Mouse (Mus musculus): Measurements from ENCODE around the gene Cnfn. TPM values are rescaled to one million over a fixed set of nuclear protein-coding genes. Genes with fewer than 3 reads are reported as not detected.

The Cnfn gene
- total RNA-seq, 2 experiments from 2014 or later: not detected

GRCm38 (mm10) chr7:25390054-25390770, 20.7 kb upstream of the Cnfn start:
- DNase-seq (ENCODE audit: low spot score in 2 of 2): no peak

DNA sequence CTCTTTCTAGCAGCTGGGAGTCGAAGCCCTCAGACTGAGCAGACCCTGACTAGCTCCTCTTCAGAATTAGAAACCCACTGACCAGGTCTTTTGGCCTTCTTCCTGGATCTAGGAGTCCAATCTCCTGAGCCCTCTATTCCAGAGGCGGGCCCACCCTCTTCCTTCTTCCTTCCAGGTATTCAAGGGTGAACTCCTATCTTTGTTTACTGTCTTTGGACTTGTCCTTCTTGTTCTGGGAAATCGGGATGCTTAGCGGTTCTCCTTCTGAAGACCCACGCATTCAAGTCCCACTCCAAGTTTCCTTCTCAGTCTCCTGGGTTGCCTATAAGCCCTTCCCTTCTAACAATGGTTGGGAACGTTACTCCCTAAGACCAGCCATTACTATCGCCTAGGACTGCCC, 19.4 kb upstream of the Cnfn start:
- no peak for DNase-seq (ENCODE audit: low spot score in 2 of 2)

DNA sequence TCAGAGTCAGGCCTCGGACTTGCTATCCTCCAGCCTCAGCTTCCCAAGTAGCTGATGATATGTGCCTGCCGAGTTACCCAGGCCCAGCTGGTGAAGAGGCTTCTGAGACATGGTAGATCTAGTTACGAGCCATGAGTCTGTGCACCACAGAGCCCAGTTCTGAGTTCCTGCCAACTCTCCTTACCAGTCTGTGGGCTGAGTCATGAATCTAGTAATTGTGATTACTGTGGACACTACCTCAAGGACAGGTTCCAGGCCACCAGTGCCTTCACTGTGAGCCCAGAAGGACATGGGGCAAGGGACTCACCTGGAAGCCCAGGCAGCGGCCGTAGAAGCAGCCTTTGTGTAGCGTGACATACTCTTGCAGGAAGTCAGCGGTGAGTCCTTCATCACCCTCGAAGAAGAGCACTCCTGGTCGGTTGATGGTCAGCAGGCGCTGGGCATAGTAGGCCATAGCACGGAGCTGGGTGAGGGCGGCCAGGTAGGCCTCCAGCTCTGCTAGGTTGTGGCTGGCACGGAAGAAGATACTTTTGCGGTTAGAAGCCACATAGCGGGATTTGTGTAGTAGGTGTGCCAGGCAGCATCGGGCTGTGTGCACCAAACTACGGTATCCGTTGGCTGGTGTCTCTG, 18.4 kb upstream of the Cnfn start:
- DNase-seq (ENCODE audit: low spot score in 2 of 2): no peak

- no peak for DNase-seq (ENCODE audit: low spot score in 2 of 2)
Observed at GRCm38 (mm10) chr7:25385850-25386555, 16.5 kb upstream of the Cnfn start.

DNA sequence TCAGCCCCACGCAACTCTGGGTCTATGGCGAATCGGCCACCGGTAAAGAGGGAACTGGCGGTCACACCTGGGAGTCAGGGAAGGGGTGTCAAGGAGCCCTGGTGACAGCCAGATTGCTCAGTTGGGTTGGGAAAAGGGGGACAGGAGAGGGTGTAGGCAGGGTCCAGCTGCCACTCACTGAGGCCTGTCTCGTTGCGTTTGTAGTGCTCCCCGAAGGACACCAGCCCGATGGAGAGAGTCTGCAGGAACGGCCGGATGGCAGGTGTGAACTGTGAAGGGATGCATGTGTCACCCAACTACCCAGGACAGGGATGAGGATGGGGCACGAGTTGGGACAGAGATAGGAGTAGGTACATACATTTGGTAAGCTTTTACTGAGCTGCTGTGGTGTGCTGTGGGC, 15.7 kb upstream of the Cnfn start:
- no peak for DNase-seq (ENCODE audit: low spot score in 2 of 2)

DNA sequence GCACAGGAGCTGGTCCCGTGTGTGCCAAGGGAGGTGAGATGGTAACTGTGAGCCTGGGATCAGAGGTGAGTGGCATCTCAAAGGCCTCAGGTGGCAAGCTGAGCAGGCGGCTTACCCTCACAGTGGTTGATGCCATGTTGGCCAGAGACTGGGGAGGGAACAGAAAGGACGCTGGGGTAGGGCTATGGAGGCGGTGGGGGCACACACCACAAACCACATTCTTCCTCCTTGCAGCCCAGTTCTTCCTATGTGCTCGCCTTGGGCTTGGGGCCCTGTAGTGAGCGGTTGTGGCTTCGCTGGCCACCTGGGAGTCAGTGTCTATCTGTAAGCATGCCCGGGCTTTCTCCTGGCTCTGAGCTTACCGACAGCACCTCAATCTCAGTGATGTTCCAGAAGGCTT, 15.3 kb upstream of the Cnfn start:
- DNase-seq (ENCODE audit: low spot score in 2 of 2): no peak

- DNase-seq (ENCODE audit: low spot score in 2 of 2): no peak
Observed at GRCm38 (mm10) chr7:25384318-25384717, 14.8 kb upstream of the Cnfn start.

- no peak for DNase-seq (ENCODE audit: low spot score in 2 of 2)
Observed at GRCm38 (mm10) chr7:25383891-25384290, 14.4 kb upstream of the Cnfn start.

DNA sequence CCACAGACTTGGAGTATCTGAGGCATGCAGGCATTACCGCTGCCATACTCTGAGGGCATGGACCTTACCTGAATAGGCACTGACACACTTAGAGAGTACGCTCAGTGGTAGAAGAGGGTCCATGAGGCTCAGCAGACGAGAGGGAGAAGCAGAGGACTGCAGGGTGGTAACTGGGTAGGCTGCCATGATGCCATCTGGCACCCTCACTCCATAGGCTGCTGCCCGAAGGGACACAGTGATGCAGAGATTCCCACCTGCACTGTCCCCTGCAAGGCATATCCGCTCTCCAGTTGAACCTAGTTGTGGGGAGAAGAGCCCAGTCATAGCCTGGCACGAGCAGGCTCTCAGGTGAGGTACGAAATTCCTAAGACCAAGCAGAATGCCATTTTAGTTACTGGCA, 13.9 kb upstream of the Cnfn start:
- DNase-seq (ENCODE audit: low spot score in 2 of 2): no peak

DNA sequence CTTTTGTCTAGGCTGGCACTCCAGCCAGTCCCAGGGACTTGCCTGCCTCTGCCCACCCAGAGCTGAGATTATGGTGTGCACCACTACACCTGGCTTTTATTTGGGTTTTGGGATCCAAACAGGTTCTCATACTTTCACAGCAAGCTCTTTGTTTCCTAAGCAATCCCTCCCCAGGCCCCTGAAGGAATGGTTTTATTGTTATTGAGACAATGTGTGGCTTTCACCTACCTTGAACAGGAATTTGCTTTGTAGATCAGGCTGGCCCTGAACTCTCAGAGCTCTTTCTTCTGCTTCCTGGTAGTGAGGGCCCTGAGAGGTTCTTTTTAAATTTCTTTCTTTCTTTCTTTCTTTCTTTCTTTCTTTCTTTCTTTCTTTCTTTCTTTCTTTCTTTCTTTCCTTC, 13.0 kb upstream of the Cnfn start:
- DNase-seq (ENCODE audit: low spot score in 2 of 2): no peak

- DNase-seq (ENCODE audit: low spot score in 2 of 2): no peak
Observed at GRCm38 (mm10) chr7:25381284-25381680, 11.8 kb upstream of the Cnfn start.

DNA sequence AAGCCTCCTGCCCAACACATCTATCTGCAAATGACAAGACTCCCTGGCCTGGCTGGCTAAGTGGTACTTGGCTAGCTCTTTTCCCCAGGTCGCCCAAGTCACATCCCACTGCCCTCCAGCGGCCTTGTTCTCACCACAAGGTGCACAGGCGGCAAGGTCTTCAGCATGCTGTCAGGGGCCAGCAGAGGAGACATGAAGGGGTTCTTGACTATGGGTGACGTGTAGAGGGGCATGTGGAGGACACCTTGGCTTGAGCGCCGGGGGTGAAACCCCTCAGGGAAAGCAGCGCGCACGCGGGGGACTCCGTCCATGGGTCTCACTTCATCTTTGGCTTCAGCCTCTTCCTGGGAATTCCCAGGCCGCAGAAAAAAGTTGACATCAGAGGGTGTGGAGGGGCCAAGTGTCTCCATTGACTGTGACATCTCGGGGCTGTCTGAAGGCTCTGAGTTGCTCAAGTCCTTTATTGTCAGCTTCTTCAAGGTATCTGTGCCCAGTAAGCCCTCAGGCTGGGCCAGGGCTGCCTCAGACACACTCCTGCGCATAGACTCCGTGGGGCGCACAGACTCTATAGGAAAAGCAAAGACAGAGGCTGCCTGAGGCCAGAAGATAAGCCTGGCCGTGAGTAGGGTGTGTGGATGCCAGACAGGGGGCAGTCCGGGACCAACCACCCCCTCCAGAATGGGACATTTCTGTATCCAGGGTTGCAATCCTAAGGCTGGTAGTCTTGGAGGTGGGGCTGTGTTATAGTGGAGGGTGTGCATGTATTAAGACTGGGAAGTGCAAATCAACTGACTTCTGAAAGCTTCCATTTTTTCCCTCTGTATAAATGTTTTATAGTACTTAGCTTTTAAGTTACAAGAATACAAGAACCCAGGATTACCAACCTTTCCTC, 11.1 kb upstream of the Cnfn start:
- no peak for DNase-seq (ENCODE audit: low spot score in 2 of 2)

GRCm38 (mm10) chr7:25379551-25380351, 10.2 kb upstream of the Cnfn start:
- DNase-seq (ENCODE audit: low spot score in 2 of 2): peak in 1 of 2 experiments; percentile 57

DNA sequence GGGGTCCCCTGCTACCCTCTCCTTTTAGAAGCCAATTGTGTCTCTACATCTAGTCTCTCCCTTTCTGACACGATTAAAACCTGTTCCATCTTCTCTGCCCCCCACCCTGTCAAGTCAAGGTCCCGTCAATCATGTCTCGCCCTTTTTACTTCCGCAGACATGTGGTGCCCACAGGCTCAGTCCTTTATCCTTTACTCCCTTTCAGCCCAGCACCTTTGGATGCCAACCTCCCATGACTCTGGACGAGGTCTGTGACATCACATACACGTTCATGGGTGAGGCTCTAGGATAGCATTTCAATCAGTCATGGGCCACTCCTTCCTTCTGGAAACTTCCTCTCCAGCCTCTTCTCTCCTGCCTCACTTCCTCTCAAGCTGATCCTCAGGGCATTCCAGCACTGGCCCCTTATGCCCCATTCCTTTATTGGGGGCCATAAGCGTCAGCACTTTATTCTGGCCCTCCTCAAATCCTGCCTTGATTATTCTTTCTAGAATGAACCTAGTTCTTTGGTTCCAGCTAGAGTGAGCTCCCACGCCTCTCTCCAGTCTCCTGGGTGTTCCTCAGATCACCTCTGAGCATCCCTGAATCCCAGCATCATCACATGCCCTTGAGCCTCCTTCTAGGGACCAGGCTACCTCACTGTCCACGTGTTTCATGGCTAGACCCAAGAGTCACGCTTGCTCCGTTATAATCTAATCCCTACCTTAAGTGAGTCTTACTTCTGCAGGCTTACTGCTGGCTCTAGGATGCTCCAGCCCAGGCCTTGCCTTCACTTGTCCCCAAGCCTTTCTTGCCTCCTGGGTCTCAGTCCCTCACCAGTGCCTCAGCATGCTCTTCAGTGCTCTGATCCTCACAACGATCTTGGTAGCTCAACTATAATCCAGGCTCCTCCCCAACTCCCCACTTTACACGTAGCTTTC, 8.9 kb upstream of the Cnfn start:
- DNase-seq (ENCODE audit: low spot score in 2 of 2): no peak

DNA sequence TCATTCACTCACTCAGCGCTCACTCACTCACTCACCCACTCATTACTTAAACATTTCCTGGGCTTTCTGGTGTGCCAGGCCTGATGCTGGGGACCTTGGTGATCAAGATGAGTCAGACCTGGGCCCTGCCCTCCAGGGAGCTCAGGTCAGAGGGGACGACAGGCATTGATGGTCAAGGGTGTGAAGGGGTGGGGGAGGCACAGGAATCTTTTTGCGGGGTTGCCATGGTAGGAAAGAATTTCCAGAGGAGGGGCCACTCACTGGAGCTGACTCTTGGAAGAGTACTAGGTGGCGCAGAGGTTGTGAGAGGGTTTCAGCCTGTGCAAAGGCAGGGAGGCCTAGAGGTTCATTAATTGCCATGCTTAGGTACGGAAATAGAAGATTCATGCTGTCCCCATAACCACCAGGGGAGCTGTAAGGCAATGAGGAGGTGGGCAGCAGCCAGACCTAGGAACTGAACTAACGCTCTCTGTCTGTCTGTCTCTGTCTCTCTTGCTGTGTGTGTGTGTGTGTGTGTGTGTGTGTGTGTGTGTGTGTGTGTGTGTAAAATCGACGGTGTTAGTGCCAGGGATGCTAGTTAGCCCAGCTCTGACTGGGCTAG, 7.7 kb upstream of the Cnfn start:
- DNase-seq (ENCODE audit: low spot score in 2 of 2): no peak

- DNase-seq (ENCODE audit: low spot score in 2 of 2): peak; percentile 92 to 93
Observed at GRCm38 (mm10) chr7:25376556-25376955, 7.0 kb upstream of the Cnfn start.

- DNase-seq (ENCODE audit: low spot score in 2 of 2): no peak
Observed at GRCm38 (mm10) chr7:25372441-25372840, 2.9 kb upstream of the Cnfn start.

DNA sequence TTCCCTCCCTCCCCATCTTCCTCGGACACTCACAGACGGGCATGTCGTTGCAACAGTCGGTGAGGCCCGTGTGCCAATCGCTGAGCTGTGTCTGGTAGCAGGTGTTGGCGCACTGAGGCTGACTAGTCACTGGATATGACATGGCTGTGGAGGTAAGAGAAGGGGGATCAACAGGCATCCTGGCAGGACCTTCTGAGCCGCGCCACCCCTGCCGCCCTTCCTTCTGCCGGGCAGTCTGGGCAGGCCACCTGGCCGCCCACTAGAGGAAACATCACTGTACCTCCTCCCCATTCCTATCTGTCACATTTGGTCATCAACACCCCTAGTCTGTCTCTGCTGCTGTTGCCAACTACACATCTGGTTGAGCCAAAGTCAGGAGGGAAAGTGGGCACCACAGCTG, 1.2 kb downstream of the Cnfn start:
- DNase-seq (ENCODE audit: low spot score in 2 of 2): no peak

- DNase-seq (ENCODE audit: low spot score in 2 of 2): no peak
Observed at GRCm38 (mm10) chr7:25367632-25368293, 1.8 kb downstream of the Cnfn start.
